Mouse (Mus musculus): ENCODE data around the gene Trim29. TPM values are rescaled to one million over a fixed set of nuclear protein-coding genes. Genes with fewer than 3 reads are reported as not detected.

Gene Trim29
- polyA plus RNA-seq, 1 experiment from 2014 or later, result 0.11 TPM

DNA sequence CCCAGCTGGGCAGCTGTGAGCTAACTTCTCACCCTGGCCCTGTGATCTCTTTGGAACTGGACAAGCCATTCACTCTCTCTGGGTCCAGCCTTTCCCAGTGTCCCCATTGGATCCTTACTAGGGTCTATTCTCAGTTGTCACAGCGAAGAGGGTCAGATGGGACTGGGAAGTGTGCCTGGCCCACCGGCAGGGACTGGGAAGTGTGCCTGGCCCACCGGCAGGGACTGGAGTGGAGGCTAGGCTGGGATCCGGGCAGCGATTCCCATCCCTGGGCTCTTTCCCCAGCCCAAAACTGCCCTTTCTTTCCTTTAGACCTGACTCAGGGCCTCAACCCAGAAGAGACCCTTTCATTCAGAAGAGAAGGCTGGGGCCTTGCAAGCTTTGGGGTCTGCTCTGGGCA lies 27.4 kb downstream of the Trim29 start:
- 86% methylated on average over 5 of the region's 5 CpGs for WGBS
- Histone ChIP-seq H3K36me3 (no peaks in the 10 kb centered on the region), H3K9me3 (no peaks in the 10 kb centered on the region), H3K4me3 (replicated peaks) (no peak overlapping the region), H3K27me3 (0 out of 2 replicates have a peak, but pooled peaks cover 2% of the 10 kb centered on the region), H3K4me2 (replicated peaks) (no peak overlapping the region), H3K4me1 (replicated peaks) (peaks cover 21% of the 10 kb centered on the region), H3K27ac (no peak overlapping the region), H3K9ac (replicated peaks) (no peak overlapping the region)
- no peak for ATAC-seq

DNA sequence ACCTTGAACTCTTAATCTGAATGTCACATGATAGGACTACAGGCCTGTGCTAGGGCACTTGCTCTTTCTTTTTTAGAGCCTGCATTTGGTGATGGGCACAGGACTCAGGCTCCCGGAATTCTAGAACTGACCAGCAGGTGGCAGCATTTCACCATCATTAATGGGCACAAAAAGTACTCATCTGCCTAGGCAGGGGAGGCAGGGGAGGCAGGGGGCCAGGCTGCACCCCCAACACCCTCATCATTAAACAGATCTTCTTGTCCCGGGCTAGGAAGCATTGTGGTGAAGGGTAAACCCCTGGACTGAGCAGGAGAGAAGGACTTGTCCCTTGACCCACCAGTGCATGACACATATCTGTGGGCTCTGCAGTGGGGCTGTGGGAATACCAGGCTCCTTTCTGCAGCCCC lies 29.0 kb downstream of the Trim29 start:
- Histone ChIP-seq H3K4me2 (replicated peaks) (no peak overlapping the region), H3K4me1 (replicated peaks) (peaks cover 28% of the 10 kb centered on the region), H3K27ac (no peak overlapping the region), H3K27me3 (0 out of 2 replicates have a peak, but pooled peaks cover 2% of the 10 kb centered on the region), H3K9ac (replicated peaks) (no peak overlapping the region), H3K9me3 (no peaks in the 10 kb centered on the region), H3K4me3 (replicated peaks) (no peak overlapping the region), H3K36me3 (no peaks in the 10 kb centered on the region)
- WGBS, result 0% methylated on average over 2 of the region's 2 CpGs
- ATAC-seq, result peak; percentile 64; the same call in 1 of the 2 replicates

GRCm38 (mm10) chr9:43350089-43350488 lies 39.4 kb downstream of the Trim29 start:
- Histone ChIP-seq H3K4me1 (replicated peaks) (peaks cover 13% of the 10 kb centered on the region), H3K27ac (no peak overlapping the region), H3K36me3 (no peaks in the 10 kb centered on the region), H3K4me3 (replicated peaks) (no peak overlapping the region), H3K9me3 (no peaks in the 10 kb centered on the region), H3K4me2 (replicated peaks) (no peak overlapping the region), H3K9ac (replicated peaks) (no peak overlapping the region), H3K27me3 (0 out of 2 replicates have a peak, but pooled peaks cover 5% of the 10 kb centered on the region)
- 54% methylated on average over 5 of the region's 5 CpGs for WGBS
- no peak for ATAC-seq

DNA sequence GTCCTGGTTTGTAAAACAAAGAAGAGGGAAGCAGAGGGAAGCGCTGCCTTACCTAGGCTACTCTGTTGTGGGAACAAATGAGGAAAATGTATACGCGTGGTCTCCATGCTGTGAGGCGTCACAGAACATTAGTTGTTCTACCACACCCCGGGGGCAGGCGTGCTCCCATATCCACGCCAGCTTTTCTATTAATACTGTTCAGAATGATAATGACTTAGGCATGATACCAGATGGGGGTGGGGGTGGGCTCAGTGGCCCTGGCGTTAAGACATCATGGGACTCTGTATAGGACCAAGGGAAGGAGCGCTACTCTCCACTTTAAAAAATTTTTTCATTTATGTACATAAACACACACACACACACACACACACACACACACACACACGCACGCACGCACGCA lies 40.4 kb downstream of the Trim29 start:
- H3K27ac ChIP-seq, result no peak overlapping the region
- H3K27me3 ChIP-seq, result 0 out of 2 replicates have a peak, but pooled peaks cover 5% of the 10 kb centered on the region
- no peaks in the 10 kb centered on the region for H3K36me3 ChIP-seq
- 55% methylated on average over 13 of the region's 13 CpGs for WGBS
- H3K9ac ChIP-seq (replicated peaks), result no peak overlapping the region
- H3K4me3 ChIP-seq (replicated peaks), result no peak overlapping the region
- peaks cover 13% of the 10 kb centered on the region for H3K4me1 ChIP-seq (replicated peaks)
- no peak for ATAC-seq
- H3K9me3 ChIP-seq, result no peaks in the 10 kb centered on the region
- no peak overlapping the region for H3K4me2 ChIP-seq (replicated peaks)

DNA sequence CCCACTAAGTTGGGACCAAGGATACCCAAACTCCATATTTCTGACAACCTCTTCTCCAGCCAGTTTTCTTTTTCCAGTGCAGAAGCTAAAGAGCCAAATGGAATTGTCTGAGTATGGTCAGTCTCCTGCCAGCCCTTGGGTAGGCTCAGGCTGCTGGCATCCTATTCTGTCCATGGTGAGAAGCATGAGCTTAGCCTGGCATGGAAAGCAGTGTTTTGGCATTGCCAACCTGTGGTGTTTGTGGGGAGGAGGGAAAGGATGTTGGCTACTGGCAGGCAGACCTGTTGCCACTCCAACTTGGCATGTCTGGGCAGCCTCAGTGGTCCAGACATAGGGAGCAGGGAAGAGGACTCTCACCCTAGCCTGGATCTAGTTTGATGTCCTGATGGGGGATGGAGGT lies 46.4 kb downstream of the Trim29 start:
- H3K9me3 ChIP-seq, result no peaks in the 10 kb centered on the region

GRCm38 (mm10) chr9:43358591-43359323 lies 48.1 kb downstream of the Trim29 start:
- WGBS, result 11% methylated on average over 15 of the region's 15 CpGs
- Histone ChIP-seq H3K4me2 (replicated peaks) (0 out of 2 replicates have a peak overlapping the region, but pooled peaks have one; percentile 9), H3K4me1 (replicated peaks) (peaks cover 14% of the 10 kb centered on the region), H3K9me3 (no peaks in the 10 kb centered on the region), H3K9ac (replicated peaks) (no peak overlapping the region), H3K36me3 (no peaks in the 10 kb centered on the region), H3K4me3 (replicated peaks) (no peak overlapping the region), H3K27ac (0 out of 2 replicates have a peak overlapping the region, but pooled peaks have one; percentile 44), H3K27me3 (peaks cover 5% of the 10 kb centered on the region; the same call in 1 of the 2 replicates)
- peak; percentile 27; the same call in 1 of the 2 replicates for ATAC-seq

More for the DNA sequence above, 46.4 kb downstream of the Trim29 start:
- no peaks in the 10 kb centered on the region for H3K36me3 ChIP-seq
- H3K27ac ChIP-seq, result no peak overlapping the region
- H3K4me2 ChIP-seq (replicated peaks), result no peak overlapping the region
- no peak overlapping the region for H3K4me3 ChIP-seq (replicated peaks)
- no peak overlapping the region for H3K9ac ChIP-seq (replicated peaks)
- ATAC-seq, result no peak
- peaks cover 14% of the 10 kb centered on the region for H3K4me1 ChIP-seq (replicated peaks)
- peaks cover 5% of the 10 kb centered on the region; the same call in 1 of the 2 replicates for H3K27me3 ChIP-seq

GRCm38 (mm10) chr9:43368781-43369180 lies 58.1 kb downstream of the Trim29 start:
- H3K4me2 ChIP-seq (replicated peaks), result no peak overlapping the region
- H3K9ac ChIP-seq (replicated peaks), result no peak overlapping the region
- no peak for ATAC-seq
- H3K9me3 ChIP-seq, result no peaks in the 10 kb centered on the region
- H3K4me3 ChIP-seq (replicated peaks), result no peak overlapping the region
- no peaks in the 10 kb centered on the region for H3K27me3 ChIP-seq
- 94% methylated on average over 3 of the region's 3 CpGs for WGBS
- peaks cover 20% of the 10 kb centered on the region for H3K4me1 ChIP-seq (replicated peaks)
- no peak overlapping the region for H3K27ac ChIP-seq
- no peaks in the 10 kb centered on the region for H3K36me3 ChIP-seq

GRCm38 (mm10) chr9:43383871-43384270 lies 73.2 kb downstream of the Trim29 start:
- ATAC-seq, result no peak
- 62% methylated on average over 4 of the region's 4 CpGs for WGBS
- Histone ChIP-seq H3K4me1 (replicated peaks) (peaks cover 13% of the 10 kb centered on the region), H3K4me2 (replicated peaks) (no peak overlapping the region), H3K9me3 (no peaks in the 10 kb centered on the region), H3K27ac (no peak overlapping the region), H3K4me3 (replicated peaks) (no peak overlapping the region), H3K27me3 (no peaks in the 10 kb centered on the region), H3K9ac (replicated peaks) (no peak overlapping the region), H3K36me3 (no peaks in the 10 kb centered on the region)

DNA sequence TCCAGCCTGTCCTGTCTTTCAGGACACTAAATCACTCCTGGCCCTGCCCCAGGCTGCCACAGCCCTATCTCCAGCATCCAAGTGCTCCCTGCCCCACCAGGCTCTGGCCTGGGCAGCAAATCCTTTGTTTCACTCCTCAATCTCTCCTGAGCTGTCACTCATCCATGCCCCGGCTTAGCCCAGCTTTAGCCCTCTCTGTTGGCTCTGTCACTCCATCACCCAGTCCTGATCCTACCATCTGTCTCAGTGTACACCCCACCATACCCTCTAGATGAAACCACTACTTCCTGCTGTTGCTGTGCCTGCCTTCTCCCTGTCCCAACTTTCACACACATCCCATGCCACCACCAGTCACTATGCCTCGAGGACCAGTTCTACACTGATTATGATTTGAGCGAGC lies 73.8 kb downstream of the Trim29 start:
- Histone ChIP-seq H3K36me3 (no peaks in the 10 kb centered on the region), H3K27me3 (no peaks in the 10 kb centered on the region), H3K4me1 (replicated peaks) (peaks cover 17% of the 10 kb centered on the region), H3K27ac (no peak overlapping the region), H3K9ac (replicated peaks) (no peak overlapping the region), H3K4me3 (replicated peaks) (no peak overlapping the region), H3K4me2 (replicated peaks) (no peak overlapping the region), H3K9me3 (no peaks in the 10 kb centered on the region)
- 67% methylated on average over 3 of the region's 3 CpGs for WGBS
- ATAC-seq, result peak; percentile 50; the same call in 1 of the 2 replicates

Other genes starting within 250 kb of the Trim29 start
- 20.9 and 21.2 TPM in 2 replicates for gene Arhgef12, start 203.6 kb upstream of the Trim29 start, polyA plus RNA-seq (2015; fragmentation: Nextera tagmentation; extraction: Ambion mirVana)
- gene Tmem136, start 194.3 kb upstream of the Trim29 start, polyA plus RNA-seq (2015; fragmentation: Nextera tagmentation; extraction: Ambion mirVana), result 10.5 and 11.1 TPM in 2 replicates
- gene Pou2f3, start 100.5 kb upstream of the Trim29 start, polyA plus RNA-seq (2015; fragmentation: Nextera tagmentation; extraction: Ambion mirVana), result 0.08 TPM in 1 of 2 replicates, not detected in the other
- gene Oaf, start 70.9 kb upstream of the Trim29 start, polyA plus RNA-seq (2015; fragmentation: Nextera tagmentation; extraction: Ambion mirVana), result 5.6 and 7.1 TPM in 2 replicates